Mouse (Mus musculus) kidney, postnatal 10 days (tissue): ENCODE measurements around the gene Gm10638.

Experiments used
- DNase-seq: peaks from one replicate; pipeline ENCODE4 v3.0.0; 2021; ENCODE audit warnings: mixed read lengths

Gm10638 gene

DNA sequence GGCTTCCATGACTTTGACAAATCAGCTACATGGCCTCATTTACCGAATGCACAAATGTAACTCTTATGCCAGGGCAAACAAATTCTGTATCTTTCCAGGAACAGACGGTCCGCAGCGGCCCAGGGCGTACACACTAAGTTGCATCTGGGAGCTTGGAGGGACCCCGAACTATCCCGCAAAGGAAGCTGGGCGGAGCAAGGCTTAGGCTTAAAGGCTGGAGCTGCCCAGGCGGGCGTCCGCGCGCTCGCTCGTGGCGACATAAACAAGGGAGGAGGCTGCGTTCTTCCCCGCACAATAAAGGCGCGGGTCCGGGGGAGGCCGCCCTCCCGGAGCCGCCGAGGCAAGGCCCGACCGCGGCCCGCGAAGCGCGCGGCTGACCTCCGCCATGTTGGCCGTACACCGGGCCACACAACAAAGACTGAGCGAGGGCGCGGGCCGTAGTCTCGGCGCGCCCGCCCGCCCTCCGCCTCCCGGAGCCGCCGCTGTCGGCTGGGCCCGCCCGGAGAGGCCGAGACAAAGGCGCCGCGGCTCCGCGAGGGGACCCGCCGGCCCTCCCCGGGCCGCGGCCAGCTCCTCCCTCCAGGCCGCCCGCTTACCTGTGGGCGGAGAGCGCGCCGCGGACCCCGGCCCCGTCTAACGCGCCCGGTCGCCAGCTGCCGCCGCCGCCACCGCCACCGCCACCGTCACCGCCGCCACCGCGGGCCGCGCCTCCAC is at the start of gene Gm10638, which contains the start of gene Siah1a:
Gm10638 (plus strand) TSS at position 479 of the 714 bp plus-strand sequence.
Siah1a (minus strand) TSS at position 714 of the 714 bp plus-strand sequence.
- peak; percentile 83 for DNase-seq

DNA sequence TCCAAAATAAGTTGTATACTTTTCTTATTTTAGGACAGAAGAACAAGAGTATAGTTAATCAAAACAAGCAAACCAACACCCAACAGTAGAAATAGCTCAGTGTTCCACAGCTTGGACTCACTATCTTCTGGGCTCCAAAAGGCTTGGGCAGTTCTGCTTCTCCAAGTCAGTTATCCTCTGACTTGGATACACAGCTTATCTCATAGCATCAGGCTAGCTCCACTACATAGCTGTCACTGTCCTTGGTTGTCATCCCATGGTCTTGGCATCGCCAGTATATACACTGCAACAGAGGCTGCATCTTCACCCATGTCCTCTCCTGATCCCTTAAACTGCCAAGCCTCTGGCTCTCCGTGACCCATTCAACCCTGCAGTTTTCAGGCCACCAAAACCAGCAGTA is 49.8 kb upstream of the Gm10638 start:
- no peak for DNase-seq

DNA sequence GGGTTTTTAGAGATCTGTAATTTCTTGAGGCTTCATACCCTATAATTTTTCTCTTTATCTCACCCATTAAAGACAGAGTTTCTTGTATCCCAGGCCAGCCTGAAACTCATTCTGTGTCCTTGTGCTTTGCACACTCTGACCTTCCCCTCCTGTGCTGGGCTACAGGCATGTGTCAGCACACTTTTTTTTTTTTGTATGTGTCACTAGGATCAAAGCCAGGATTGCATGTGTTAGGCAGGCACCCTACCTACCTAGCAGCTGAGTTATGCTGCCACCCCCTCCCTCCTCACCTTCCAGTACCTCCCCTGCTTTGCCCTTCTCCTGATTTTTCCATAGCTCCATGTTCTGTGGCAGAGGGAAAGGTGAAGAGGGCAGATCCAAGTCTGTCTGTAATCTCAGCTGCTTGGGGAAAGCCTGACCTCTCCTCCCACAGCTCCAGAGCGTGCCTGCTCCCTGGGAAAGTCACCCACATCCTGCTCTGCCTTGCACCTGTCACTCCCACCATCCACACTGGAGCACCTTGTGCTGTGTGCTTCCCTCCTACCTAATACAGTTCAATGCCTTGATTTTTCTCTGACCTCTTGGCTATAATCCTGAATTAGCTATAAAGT is 46.6 kb upstream of the Gm10638 start:
- DNase-seq, result no peak

DNA sequence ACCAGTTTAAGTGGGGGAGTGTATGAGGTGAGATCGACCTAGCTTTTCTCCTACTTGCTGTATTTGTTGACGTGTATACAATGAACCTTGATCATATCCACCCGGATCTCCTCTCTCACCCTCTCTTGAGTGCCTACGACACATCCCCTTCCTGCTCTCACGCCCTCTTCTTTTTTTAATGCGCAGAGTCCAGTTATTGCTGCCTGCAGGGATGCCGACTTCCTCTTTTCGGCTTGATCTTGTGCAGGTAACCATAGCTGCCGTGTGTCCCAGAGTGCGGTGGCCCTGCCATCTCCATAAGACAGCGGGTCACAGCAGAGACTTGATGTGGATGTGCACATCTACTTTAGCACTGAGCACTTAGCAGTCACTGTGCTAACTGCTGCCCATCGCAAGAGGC is 46.0 kb upstream of the Gm10638 start:
- no peak for DNase-seq

DNA sequence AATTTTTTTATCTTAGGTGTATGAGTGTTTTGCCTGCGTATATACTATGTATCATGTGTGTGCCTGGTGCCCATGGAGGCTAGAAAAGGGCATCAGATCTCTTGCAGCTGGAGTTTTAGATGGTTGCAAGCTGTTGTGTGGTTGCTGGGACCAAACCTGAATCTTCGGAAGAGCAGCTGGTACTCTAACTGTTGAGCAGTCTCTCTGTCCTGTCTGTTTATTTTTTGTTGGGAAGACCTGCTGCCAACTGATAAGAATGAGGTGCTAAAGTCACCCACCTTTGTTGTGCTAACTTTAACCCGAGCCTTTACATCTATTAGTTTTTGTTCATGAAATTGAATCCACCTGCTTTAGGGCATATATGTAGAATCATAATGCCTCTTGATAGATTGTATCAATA is 43.0 kb upstream of the Gm10638 start:
- DNase-seq, result no peak

DNA sequence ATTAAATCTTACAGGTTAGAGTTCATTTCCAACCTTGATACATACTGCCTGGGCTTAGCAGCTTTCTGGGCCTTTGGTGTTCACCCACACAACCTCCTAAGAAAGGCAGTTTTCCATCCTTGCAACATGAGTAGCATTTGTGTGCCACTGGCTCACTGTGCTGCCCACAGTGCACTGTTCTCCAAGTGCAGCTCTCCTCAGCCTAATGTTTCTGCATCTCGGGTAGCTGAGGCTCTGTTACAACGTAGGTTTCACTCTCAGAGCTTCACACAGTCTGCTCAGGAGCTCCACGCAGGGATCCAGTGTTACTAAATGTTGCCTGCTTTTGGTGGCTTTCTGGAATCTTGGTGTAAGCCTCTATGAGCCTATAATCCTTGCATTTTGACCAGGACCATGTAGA is 40.2 kb upstream of the Gm10638 start:
- DNase-seq, result no peak

DNA sequence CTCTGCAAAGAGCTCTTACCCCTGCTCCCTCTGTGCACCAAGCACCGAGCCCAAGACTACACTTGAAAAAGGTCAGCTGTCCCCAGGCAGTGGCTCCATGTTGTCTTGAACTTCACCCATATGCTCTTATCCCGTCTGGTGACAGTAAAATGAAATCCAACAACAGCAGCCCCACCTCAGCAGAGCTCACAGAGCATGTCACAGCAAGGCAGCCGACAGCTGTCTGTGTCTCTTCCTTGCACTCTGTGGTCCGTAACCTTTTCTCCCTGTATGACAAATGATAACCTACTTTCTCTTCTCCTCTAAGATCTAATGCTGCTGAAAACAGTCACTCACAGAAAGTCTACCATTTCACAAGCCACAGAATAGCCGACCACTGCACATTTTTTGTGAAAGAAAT is 38.7 kb upstream of the Gm10638 start:
- no peak for DNase-seq

DNA sequence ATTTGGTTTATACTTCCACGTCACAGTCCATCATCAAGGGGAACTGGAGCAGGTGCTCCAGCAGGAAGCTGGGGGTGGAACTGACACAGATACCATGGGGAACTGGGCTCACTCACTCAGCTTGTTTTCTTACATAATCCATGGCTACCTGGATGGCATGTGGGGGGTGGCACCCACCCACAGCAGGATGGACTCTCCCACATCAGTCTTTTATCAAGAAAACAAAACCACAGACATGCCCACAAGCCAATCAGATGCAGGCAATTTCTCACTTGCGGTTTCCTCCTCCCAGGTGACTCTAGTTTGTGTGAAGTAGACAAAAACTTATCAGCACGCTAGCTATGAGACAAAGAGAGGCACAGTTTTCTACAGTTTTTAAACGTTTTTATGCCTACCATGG is 37.6 kb upstream of the Gm10638 start:
- DNase-seq, result no peak

DNA sequence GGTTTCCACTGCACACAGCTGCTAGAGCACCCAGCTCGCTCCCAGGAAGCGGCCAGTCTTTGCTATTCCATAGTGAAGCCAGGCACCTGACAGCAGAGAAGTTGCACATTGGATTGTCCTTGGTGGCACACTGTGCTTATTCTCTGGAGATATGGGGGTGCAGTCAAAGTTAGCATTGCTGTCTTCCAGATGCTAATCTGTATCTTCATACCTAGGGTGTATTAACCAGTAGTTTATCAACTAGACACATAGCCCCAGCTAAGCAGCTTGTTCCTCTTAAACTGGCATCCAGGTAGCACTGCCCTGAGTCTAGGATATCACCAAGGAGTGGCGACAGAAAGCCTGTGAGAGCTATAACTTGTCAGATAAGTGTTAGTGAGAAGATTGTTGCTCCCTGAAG is 32.9 kb upstream of the Gm10638 start:
- DNase-seq, result no peak

DNA sequence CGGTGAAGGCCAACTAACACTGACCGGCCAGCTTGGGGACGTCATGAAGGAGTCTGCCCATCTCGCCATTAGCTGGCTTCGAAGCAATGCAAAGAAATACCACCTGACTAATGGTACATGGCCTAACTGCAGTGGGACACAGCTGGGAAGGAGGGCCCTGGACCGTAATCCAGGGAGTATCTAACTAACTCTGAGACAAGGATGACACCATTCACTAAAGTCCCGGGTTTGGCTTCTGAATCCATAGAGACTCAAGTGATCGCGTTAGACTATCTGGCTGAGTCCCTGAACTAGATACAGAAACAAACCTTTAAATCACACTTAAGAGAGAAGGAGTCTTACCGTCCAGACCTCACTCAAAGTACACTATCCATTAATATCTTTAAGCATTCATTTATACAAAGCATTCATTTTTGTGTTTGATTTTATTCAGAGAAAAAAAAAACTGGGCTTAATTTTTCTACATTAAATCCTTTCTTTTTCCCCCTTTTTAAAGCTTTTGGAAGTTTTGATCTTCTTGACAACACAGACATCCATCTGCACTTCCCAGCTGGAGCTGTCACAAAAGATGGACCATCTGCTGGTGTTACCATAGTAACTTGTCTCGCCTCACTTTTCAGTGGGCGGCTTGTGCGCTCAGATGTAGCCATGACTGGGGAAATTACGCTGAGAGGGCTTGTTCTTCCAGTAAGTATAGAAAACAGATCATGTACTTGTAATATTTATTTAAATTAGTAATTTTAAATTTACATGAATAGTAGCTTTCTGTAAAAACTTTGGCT is 31.9 kb upstream of the Gm10638 start:
- peak; percentile 60 for DNase-seq

DNA sequence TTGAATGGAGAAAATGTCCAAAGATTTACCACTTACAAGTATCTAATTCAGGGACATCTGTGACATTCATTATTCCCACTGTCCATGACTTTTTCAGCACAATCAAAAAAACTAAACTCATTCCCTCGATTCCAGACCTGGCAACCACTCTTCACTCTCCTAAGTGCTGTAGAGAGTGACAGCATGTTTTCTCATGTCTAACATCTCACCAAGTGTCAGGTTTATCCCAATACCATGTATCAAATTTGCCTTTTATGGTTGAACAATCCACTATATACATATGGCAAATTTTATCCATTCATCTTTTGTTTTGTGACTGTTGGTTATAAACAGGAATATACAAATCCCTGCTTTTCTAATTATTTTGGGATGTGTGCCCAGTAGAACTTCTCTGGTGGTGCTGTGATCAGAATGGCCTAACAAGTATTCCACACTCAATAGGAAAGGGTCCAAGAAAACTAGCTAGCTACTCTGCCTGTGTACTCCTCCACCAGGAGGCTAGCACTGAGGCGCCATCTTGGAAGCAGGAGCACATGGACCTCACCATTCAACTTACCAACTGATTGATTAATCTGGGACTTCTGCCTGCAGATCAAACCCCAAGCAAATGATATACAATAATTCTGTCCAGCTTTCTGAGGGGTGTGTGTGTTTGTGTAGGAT is 27.0 kb upstream of the Gm10638 start:
- no peak for DNase-seq

DNA sequence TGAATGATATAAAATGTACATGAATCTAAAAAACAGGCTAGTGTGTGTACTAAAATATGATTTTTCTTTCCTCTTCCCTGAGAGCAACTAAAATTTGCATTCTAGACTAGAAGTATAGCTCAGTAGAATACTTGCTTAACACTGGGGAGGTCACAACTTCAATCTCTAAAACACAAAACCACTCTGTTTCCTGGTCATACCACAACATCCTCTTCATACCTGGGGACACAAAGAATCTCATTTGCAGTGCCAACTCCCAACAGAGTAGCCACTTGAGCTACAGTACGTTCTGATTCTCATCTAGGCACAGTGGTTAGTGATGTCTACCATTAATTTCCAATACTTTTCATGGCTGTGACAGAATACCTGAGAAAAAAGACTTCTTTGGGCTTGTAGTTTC is 26.1 kb upstream of the Gm10638 start:
- DNase-seq, result no peak

DNA sequence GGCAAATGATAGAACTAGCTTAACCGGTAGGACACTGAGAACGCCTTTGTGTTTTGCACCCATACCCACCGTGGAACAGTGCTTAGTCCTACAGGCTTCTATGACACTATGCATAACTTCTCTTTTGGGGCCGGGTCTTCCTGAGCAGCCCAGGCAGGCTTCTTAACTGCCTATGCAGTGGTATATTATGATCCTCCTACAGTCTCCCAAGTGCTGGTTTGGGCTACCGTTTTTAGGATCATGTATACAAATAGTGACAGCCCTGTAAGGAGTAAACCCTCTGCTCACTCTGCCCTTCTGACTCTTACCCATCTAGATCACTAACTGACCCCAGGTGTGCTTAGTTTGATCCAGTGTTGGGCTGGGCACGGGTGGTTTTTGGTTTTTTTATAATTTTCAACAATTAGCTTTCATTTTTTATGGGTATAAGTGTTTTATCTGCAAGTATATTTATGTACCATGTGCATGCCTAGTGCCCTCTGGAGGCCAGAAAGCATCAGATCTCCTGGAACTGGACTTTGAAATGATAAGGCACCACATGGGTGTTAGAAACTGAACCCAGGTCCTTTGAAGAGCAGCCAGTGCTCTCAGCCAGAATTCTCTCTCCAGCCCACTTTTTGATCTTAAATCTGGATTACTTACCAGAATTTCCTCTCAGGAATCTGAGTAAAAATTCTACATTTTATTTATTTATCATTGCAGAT is 24.6 kb upstream of the Gm10638 start:
- peak; percentile 30 for DNase-seq

DNA sequence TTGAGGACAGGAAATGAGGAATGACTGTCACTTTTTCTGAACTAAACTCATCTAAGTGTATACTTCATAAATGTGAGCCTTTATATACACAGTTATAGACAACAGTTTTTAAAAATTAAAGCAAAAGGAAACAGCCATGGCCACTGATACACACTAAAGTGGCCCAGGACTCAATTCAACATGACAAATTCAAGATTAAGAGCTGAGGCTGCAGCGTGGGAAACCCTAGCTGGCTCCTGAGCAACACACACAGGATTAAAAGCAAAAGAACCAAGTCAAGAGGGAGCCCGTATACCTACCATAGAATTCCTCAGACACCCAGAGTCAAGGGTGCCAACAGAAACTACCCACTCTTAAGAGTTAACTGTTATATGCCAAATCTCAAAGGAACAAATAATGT is 24.0 kb upstream of the Gm10638 start:
- no peak for DNase-seq

DNA sequence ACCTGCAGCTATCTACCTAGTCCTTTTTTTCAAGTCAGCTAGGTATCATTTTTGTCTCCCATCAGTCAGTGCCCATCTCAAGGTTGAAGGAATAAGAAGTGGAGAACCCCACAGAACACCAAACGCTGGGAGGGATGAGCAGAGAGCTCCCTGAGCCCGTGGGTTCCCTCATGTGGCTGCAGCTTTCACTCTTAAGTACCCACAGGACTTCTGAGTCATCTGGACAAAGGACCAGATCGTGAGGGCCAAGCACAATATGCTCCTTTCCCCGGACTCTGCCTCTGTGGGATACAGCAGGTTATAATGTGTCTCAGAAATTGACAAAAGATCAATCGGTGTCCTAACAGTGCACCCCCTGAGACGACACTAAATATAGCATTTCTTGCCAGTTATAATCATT is 18.5 kb upstream of the Gm10638 start:
- no peak for DNase-seq

DNA sequence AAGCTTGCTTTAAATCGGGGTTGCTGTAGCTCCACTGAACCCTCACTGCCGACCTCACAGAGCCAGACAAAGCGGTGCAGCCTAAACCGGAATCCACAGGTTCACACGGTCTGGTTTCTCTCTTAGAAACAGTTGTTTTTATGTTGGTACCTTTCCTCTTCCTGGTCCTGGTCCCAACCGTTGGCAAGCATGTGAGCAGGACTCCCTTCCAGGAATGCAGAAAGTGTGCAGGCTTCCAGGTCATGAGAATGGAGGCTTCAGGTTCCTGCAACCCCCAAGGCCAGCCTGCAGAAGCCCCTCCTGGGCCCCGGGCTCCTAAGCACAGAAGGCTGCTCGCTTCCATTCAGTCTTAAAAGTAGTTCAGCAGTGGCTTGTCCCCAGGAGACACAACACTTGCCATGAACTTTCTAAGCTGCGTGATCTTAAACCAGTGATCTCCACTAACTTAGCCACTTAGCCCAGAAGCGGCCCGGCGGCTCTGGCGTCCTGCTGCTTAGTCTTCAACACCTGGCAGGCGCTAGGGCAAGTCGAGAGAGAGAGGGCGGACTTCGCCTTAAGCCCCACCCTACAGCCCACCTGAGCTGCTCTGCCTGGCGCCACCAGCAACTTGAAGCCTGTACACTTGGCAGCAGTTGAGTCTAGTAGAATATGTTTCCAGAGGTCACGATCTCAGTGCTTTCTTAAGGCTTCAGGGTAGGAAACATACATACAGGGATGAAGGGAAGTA is 17.1 kb upstream of the Gm10638 start:
- DNase-seq, result peak; percentile 34

DNA sequence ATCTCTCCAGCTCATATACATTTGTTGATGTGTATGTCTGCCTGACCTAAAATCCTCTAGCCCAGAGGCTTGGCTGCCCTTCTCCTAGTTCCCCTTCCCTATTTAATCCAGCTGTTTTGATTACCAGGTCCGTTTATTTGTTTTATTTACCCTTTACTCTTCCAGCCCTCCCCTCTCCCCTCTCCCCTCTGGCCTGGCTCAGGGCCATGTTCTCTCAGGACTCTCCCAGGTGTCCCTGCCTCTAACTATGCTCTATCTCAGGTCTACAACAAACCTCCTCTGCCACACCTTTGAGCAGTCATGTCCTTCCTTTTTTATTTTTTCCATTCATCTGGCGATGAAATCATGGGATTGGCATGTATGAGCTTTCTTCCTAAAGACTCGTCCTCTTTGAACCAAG is 15.2 kb upstream of the Gm10638 start:
- no peak for DNase-seq

DNA sequence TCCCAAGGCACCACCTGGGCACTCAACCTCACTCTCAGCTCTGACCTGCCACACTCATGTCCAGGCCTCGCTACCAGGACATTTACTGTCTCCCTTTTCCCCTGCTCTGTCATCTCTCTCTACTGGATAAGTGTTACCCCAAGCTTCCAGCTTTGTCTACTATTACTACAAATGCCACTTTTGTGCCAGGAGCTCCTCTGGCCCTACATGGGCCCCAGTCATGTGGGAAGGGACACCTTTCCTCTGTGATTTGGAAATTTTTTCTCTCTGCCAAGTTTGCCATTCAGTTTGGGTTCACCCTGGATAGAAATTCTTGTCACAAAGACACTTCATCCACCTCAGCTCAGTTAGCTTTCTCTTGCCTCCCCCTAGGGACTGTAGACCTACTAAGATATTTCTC is 14.6 kb upstream of the Gm10638 start:
- no peak for DNase-seq

DNA sequence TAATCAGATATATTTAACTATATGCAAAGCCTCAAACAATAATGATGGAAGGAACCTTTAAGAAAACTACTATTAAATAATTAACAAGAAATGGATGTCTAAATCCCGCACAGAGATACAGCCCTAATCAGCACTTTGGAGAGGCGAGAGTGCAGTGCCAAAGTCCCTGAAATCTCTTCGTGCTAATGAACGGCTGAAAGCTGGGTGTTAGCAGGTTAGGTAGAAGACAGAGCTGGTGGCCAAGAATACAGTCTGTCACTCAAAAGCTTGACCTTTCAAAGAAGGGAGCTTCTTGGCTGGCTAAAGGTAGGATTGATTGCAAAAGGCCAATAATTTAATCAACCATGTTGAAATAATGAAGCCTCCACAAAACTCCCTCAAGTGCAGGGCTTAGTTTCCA is 11.3 kb upstream of the Gm10638 start:
- no peak for DNase-seq

DNA sequence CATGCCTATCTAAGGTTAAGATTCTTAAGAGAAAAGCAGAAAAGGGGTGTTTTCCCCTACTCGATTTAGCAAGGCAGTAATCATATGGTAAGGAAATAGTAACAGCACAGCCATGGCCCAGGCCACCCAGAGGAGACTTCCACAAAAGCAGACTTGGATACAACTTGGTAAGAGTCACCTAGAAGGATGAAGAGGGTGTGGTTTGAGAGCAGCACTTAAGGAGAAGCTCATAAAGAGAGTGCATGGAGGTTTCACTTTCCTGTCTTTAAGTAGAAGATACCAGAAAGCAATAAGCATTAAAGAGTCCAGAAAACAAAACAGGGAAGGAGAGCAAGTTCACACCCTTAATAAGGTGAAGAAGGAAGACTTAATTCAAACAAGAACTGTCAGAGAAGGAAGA is 10.5 kb upstream of the Gm10638 start:
- no peak for DNase-seq

DNA sequence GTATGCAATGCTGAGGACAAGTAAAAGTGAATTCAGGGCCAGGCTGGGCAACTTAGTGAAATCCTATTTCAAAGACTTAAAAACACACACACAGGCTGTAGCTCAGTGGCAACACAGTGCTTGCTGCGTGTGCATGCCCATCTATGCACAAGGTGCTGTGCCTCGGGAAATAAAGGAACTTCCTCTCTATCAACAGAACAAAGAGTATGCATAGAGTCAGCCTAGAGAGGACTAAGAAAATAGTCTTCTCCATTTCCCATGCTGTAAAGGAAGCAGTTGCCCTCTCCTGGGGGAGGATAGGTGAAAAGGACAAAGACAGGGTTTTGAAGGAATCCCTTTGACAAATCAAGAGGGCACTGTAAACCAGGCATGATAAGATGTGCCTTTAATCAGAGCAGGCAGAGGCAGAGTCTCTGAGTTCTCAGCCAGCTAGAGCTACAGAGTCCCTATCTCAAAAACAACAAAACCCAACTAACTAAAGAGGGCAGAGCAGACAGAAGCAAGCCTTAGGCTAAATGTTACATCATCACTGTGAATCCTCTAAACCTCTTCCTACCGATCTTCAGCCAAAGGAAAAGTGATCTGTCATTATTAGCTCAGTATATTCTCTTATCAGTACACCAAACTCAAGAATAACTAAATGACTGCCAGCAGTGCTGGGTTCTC is 9.9 kb upstream of the Gm10638 start:
- no peak for DNase-seq

DNA sequence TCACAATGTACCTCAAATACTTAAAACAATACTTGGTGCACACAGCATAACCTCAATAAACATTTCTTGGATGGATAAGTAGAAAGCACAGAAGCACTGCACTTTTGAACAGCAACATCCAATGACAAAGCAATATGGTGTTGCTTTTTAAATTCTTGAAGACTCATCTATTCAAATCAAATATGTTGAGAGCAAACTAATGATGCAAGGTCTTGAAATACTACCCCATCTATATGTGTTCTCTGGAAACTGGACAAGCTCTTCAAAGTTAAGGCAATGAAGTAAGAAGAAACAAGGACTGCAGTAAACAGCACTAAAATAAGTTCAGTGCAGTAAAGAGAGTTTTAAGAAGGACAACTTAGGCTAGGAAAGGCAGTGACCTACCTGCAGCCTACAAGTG is 4.6 kb upstream of the Gm10638 start:
- no peak for DNase-seq
